Mouse (Mus musculus) monocyte, adult 5-6 weeks (primary cell): ENCODE results near the gene Gm8251. TPM values are rescaled to one million over a fixed set of nuclear protein-coding genes. Genes with fewer than 3 reads are reported as not detected.

Experiments
- total RNA-seq: library from RNA; stranded (forward); fragments of 200-1000, 200-491, 200-594 nt; gene quantifications from 3 replicates; pipeline ENCODE4 v1.2.3, GENCODE M21; 2017

The Gm8251 gene
- total RNA-seq, 1 experiment from 2014 or later = 0.67 TPM

Other genes with a start within 250 kb of the Gm8251 start
- 21.9 to 39.8 TPM (median 26.2 TPM) in 3 replicates for gene Uxs1, start 234.1 kb downstream of the Gm8251 start, total RNA-seq
- 149 to 236 TPM (median 155 TPM) in 3 replicates for gene Tpp2, start 128.3 kb downstream of the Gm8251 start, total RNA-seq
- gene Mettl21c, start 41.9 kb downstream of the Gm8251 start, total RNA-seq = 0.21 to 0.38 TPM in 2 of 3 replicates, not detected in the other
- 18.2 to 32.9 TPM (median 24.2 TPM) in 3 replicates for gene Tex30, start 40.5 kb upstream of the Gm8251 start, total RNA-seq
- gene Kdelc1, start 56.9 kb upstream of the Gm8251 start, total RNA-seq = 1.6 to 3.8 TPM (median 2.0 TPM) in 3 replicates
- gene Bivm, start 57.0 kb upstream of the Gm8251 start, total RNA-seq = 2.3 to 8.3 TPM (median 3.6 TPM) in 3 replicates
- gene Ercc5, start 85.8 kb upstream of the Gm8251 start, total RNA-seq = 17.3 to 22.4 TPM (median 21.6 TPM) in 3 replicates
- gene Mettl21e, start 157.0 kb upstream of the Gm8251 start, total RNA-seq = not detected in 3 replicates